Mouse (Mus musculus) left cerebral cortex, adult 11 months (tissue): Measurements from ENCODE around the gene Chrnb4.
A peak's percentile ranks its signal among the peaks of the same experiment; 100 is the strongest.

ENCODE experiments used
- DNase-seq: peaks from one replicate; pipeline ENCODE4 v3.0.0; 2022; ENCODE audit warnings: low spot score

Chrnb4 gene

GRCm38 (mm10) chr9:55048211-55048880 lies at the start of gene Chrnb4:
TSS of gene Chrnb4 (minus strand) at chr9:55048779.
- DNase-seq: no peak

GRCm38 (mm10) chr9:55096870-55097269 lies 48.3 kb upstream of the Chrnb4 start:
- DNase-seq: no peak

DNA sequence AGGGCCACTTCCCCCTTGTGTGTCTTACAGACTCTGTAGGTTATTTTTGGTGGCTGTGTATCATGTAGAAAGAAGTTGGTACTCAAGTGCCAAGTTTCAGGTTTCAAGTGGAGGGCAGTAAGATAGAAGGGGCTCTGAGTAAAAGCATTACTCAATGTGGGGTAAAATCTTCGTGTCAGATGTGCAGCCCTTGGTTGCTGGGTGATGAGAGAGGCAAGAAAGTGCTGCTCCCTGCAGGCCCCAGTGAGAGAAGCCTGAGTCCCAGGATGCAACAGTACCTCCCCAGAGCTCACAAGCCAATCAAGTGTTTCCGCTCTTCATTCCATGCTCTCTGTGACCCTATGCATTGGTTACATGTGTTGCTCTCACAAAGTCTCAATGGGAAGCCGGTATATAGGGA lies 47.5 kb upstream of the Chrnb4 start:
- no peak for DNase-seq

- DNase-seq: no peak
Observed at GRCm38 (mm10) chr9:55090141-55090540, 41.6 kb upstream of the Chrnb4 start.

- DNase-seq: no peak
Observed at GRCm38 (mm10) chr9:55089226-55089625, 40.6 kb upstream of the Chrnb4 start.

- no peak for DNase-seq
Observed at GRCm38 (mm10) chr9:55083154-55083913, 34.8 kb upstream of the Chrnb4 start.

DNA sequence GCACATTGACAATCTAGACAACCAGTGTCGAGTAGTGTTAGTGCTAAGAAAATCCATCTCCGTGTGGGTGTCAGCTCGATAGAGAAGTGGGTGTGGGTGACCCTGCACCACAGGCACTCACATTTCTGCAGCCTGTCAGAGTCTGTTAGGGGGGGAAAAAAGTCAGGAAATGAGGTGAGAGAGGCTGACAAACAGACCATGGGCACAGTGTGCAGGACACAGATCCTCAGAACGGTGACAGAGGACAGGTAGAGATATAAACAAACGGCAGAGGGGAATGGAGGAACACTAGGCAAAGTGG lies 19.3 kb upstream of the Chrnb4 start:
- no peak for DNase-seq

DNA sequence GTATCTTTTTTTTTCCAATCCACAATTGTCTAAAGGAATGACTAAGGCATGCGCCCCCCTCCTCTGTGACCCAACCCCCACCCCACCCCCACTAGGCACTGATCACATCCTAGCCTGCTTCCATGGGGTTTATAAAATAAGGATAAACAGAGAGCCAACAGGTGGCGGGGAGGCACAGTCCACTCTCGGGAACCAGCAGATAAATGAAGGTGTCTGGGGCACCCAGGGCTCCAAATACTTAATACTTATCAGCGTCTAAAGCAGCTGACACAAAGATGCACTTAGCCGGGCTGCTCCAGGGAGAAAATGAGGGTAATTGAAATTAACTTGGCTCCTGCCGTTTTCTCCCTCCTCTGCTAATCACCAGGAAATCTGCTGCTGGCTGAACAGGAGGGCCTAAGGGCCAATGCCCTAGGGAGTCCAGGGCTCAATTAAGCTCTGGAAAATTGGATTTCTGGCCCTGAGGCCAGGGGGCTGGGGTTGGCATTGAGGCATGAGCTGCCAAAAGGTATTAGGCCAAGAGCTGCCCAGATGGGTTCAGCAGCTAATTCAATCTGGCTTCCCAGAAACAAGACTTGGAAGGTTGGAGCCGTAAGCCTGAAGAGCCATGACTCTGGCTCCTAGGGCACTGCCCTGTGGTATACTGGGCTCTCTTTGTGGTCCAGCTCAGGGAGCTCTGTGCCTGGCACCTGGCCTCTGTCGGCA lies 18.8 kb upstream of the Chrnb4 start:
- DNase-seq: no peak

- no peak for DNase-seq
Observed at GRCm38 (mm10) chr9:55065241-55065640, 16.7 kb upstream of the Chrnb4 start.

GRCm38 (mm10) chr9:55058067-55058466 lies 9.5 kb upstream of the Chrnb4 start:
- no peak for DNase-seq

- DNase-seq: no peak
Observed at GRCm38 (mm10) chr9:55055386-55055930, 6.9 kb upstream of the Chrnb4 start.

DNA sequence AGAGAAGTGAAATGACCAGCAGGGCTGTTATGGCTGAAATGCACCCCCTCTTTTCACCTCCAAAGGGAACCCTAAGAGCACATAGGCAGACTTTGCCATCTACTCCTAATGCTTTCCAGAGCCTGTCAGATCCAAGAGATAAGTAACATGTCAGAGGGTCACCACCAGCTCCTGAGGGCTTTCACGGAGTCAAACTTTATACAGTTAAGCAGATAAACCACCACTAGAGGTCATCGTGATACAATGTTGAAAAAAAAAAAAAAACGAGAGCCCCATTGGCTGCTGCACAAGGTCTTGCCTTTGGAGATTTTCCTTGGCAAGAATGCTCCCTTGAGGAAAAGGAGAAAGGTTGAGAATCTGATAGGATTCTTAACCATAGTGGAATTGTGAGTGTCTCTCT lies 1.8 kb downstream of the Chrnb4 start:
- no peak for DNase-seq

- no peak for DNase-seq
Observed at GRCm38 (mm10) chr9:55045001-55045400, 3.6 kb downstream of the Chrnb4 start.

- no peak for DNase-seq
Observed at GRCm38 (mm10) chr9:55043688-55044087, 4.9 kb downstream of the Chrnb4 start.

DNA sequence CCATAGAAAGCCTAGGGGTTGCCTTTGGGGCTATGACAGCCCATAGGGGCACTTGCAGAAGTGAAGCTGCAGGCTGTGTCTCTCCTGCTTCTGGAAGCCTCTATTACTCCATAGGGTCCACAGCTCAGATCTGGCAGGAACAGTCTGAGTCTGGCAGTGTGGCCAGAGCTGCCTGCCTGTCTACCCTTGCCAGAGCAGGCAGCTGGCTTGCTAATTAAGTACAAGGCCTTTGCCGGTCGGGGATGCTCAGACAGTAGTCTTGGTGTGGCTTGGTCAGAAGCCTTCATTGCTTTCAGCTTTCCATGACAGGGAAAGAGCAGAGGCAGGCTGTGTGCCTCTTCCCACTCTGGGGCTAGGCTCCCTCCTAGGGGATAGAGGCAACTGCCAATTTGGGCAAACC lies 7.2 kb downstream of the Chrnb4 start:
- no peak for DNase-seq

- DNase-seq: no peak
Observed at GRCm38 (mm10) chr9:55039983-55040382, 8.6 kb downstream of the Chrnb4 start.

DNA sequence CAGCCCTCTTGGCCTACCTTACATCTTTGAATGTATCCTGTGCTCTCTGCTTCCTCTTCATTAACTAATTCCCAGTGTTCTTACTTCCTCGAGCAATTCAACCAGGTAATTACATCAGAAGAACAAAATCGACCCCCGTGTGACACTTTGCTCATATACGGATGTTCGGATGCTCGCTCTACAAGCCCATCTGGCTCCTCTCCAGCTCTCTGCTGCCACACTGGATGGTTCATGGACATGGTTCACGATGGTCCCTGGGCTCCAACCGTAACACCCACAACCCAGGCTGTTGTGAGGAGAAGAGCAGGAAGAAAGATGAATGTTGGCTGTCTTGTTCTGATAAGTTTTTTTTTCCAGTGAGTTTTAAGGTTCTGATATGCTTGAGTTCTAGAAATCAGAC lies 9.6 kb downstream of the Chrnb4 start:
- DNase-seq: no peak

GRCm38 (mm10) chr9:55031435-55032167 lies 17.0 kb downstream of the Chrnb4 start:
- DNase-seq: no peak

GRCm38 (mm10) chr9:55026275-55026663 lies 22.3 kb downstream of the Chrnb4 start, which contains the start of gene Chrna3:
TSS of gene Chrna3 (minus strand) at chr9:55026562.
- DNase-seq: no peak

DNA sequence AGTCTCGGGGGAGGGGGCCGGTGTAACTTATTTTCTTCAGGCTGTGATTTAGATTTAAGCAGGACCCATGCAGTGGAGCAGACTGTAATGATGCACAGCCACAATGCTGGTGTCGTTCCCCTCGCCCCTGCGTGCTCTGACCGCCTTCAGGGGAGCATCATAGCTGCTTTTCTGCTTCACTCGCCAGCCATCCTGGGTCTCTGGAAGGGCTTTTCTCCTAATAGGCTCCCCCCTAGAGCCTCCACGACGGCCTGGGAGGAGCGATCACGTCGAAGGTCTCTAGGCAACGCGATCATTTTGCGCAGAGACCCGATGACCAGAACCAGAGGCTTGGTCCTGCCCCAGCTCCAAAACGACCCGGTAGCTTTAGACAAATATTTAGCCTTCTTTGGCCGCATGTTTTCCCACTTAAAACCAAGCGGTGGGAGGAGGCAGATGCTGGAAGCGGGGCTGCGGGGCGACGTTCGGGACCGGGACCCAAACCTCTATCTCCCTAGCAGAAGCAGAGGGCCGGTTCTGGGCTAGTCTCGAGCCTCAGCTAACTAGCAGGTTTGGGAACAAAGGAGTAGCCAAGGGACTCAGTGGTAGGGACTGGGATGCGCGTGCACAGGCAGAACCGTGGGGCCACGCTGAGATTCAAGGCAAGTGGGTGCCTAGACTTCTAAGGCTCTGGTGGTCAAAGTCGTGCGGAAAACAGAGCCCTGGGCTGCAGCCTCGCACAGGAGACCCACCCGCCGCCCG lies 22.9 kb downstream of the Chrnb4 start:
- no peak for DNase-seq

GRCm38 (mm10) chr9:55023902-55024583 lies 24.5 kb downstream of the Chrnb4 start:
- DNase-seq: peak; percentile 25
